Mouse (Mus musculus) ES-Bruce4 (cell line): ENCODE results near the gene Kirrel. TPM values are rescaled to one million over a fixed set of nuclear protein-coding genes. Genes with fewer than 3 reads are reported as not detected.

Experiments used
- H3K27ac ChIP-seq: 2 replicates; pipeline ENCODE4 v1.5.1; 2012; ENCODE audit warnings: low read length, inconsistent platforms; ENCODE audit not compliant: insufficient read depth
- H3K27me3 ChIP-seq: 2 replicates; pipeline ENCODE4 v1.6.1; 2012; ENCODE audit warnings: mild to moderate bottlenecking, low read length, inconsistent platforms; ENCODE audit not compliant: control insufficient read depth, poor library complexity, insufficient read depth, severe bottlenecking
- H3K36me3 ChIP-seq: 2 replicates; pipeline ENCODE4 v1.6.1; 2012; ENCODE audit warnings: inconsistent platforms, mild to moderate bottlenecking, low read length, moderate library complexity; ENCODE audit not compliant: control insufficient read depth, poor library complexity, insufficient read depth, severe bottlenecking
- H3K4me1 ChIP-seq: one replicate; pipeline ENCODE4 v1.8.1; 2011; ENCODE audit warnings: low read length; ENCODE audit not compliant: control insufficient read depth, insufficient read depth
- H3K4me3 ChIP-seq: 2 replicates; pipeline ENCODE4 v1.5.1; 2011; ENCODE audit warnings: low read depth, mild to moderate bottlenecking, low read length
- H3K9ac ChIP-seq: 2 replicates; pipeline ENCODE4 v1.6.1; 2012; ENCODE audit warnings: low read depth, mild to moderate bottlenecking, inconsistent platforms; ENCODE audit not compliant: poor library complexity, severe bottlenecking
- H3K9me3 ChIP-seq: replicated peaks from 2 replicates; pipeline ENCODE4 v1.6.1; 2012; ENCODE audit warnings: mild to moderate bottlenecking, low read length, inconsistent platforms; ENCODE audit not compliant: control insufficient read depth, poor library complexity, insufficient read depth, severe bottlenecking
- CTCF ChIP-seq: IDR thresholded peaks from one replicate; pipeline ENCODE4 v1.8.1; 2011; ENCODE audit warnings: low read depth, low read length
- EP300 ChIP-seq: IDR thresholded peaks from 2 replicates; pipeline ENCODE4 v1.6.1; 2011; ENCODE audit warnings: low read depth, low read length; ENCODE audit not compliant: insufficient read depth
- POLR2A ChIP-seq: IDR thresholded peaks from one replicate; pipeline ENCODE4 v1.8.1; 2011; ENCODE audit warnings: low read length; ENCODE audit not compliant: insufficient read depth
- polyA plus RNA-seq: library from polyadenylated mRNA; stranded (reverse); fragments of >200 nt; gene quantifications from 2 replicates; pipeline ENCODE4 v1.2.4, GENCODE M21; 2011; ENCODE audit warnings: low read depth; ENCODE audit not compliant: missing spikeins, insufficient read depth, insufficient read length

The Kirrel gene
- polyA plus RNA-seq, result 38.3 and 39.9 TPM in 2 replicates

- Histone ChIP-seq H3K4me1 (peaks cover 2% of the 10 kb centered on the region), H3K27me3 (no peaks in the 10 kb centered on the region), H3K27ac (no peak within 1 kb of the TSS; the same call in 1 of the 2 replicates), H3K4me3 (peak within 1 kb of the TSS; percentile 70), H3K9ac (peak within 1 kb of the TSS; percentile 83), H3K36me3 (no peaks in the 10 kb centered on the region), H3K9me3 (no peaks in the 10 kb centered on the region)
- TF ChIP-seq EP300 (no peak), CTCF (no peak), POLR2A (no peak)
Observed at GRCm38 (mm10) chr3:87174096-87174768, at the start of gene Kirrel. TSS of gene Kirrel (minus strand) at chr3:87174747.

GRCm38 (mm10) chr3:87223636-87224035 lies 49.1 kb upstream of the Kirrel start:
- no peaks in the 10 kb centered on the region for H3K27me3 ChIP-seq
- H3K9ac ChIP-seq, result no peak overlapping the region
- no peak for TF ChIP-seq CTCF
- H3K9me3 ChIP-seq, result no peaks in the 10 kb centered on the region
- H3K36me3 ChIP-seq, result no peaks in the 10 kb centered on the region
- no peaks in the 10 kb centered on the region for H3K4me1 ChIP-seq
- H3K4me3 ChIP-seq, result no peak overlapping the region
- no peak overlapping the region for H3K27ac ChIP-seq

- Histone ChIP-seq H3K27ac (no peak overlapping the region), H3K9ac (no peak overlapping the region), H3K9me3 (no peaks in the 10 kb centered on the region), H3K27me3 (no peaks in the 10 kb centered on the region), H3K4me1 (no peaks in the 10 kb centered on the region), H3K36me3 (no peaks in the 10 kb centered on the region), H3K4me3 (no peak overlapping the region)
- no peak for TF ChIP-seq EP300
- TF ChIP-seq POLR2A, result no peak
- TF ChIP-seq CTCF, result no peak
Observed at GRCm38 (mm10) chr3:87222346-87222745, 47.8 kb upstream of the Kirrel start.

DNA sequence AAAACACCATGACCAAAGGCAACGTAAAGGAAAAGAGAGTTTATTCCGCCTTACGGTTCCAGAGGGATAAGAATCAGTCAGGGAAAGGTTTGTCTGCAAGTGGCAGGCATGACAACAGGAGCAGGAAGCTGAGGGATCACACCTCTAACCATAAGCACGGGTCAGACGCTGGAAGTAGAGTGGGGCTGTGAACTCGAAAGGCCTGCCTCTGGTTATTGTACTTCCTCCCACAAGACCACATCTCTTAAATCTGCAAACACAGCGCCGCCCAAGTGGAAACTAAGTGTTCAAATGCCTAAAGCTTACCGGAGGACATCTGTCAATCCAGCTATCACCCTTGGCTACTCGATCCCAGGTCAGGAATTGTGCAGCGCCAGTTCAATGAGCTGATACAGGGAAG lies 40.6 kb upstream of the Kirrel start:
- Histone ChIP-seq H3K9ac (no peak overlapping the region), H3K27ac (no peak overlapping the region), H3K4me3 (no peak overlapping the region), H3K4me1 (no peaks in the 10 kb centered on the region), H3K27me3 (no peaks in the 10 kb centered on the region), H3K9me3 (no peaks in the 10 kb centered on the region), H3K36me3 (no peaks in the 10 kb centered on the region)
- TF ChIP-seq EP300 (no peak), POLR2A (no peak), CTCF (no peak)

- H3K4me3 ChIP-seq, result no peak overlapping the region
- H3K27ac ChIP-seq, result no peak overlapping the region
Observed at GRCm38 (mm10) chr3:87214221-87214864, 39.8 kb upstream of the Kirrel start.

More at GRCm38 (mm10) chr3:87214221-87214864, 39.8 kb upstream of the Kirrel start:
- H3K4me1 ChIP-seq, result no peaks in the 10 kb centered on the region
- H3K9ac ChIP-seq, result no peak overlapping the region
- H3K27me3 ChIP-seq, result no peaks in the 10 kb centered on the region
- H3K9me3 ChIP-seq, result no peaks in the 10 kb centered on the region
- H3K36me3 ChIP-seq, result no peaks in the 10 kb centered on the region
- TF ChIP-seq EP300, result no peak
- TF ChIP-seq POLR2A, result no peak
- no peak for TF ChIP-seq CTCF
